Mouse (Mus musculus) thymus, adult 2 months (tissue): ENCODE measurements around the gene Ano4. TPM values are rescaled to one million over a fixed set of nuclear protein-coding genes. Genes with fewer than 3 reads are reported as not detected.

ENCODE experiments used
- DNase-seq: peaks from one replicate; pipeline ENCODE4 v3.0.0; 2021
- H3K27ac ChIP-seq: fragments of 200-500 bp; 2 replicates; pipeline ENCODE4 v1.5.1; 2012; ENCODE audit warnings: low read length, control low read depth; ENCODE audit not compliant: control insufficient read depth, insufficient read depth
- H3K27me3 ChIP-seq: fragments of 200-500 bp; 2 replicates; pipeline ENCODE4 v1.6.1; 2012; ENCODE audit warnings: mild to moderate bottlenecking, low read length, moderate library complexity, mixed read lengths; ENCODE audit not compliant: control insufficient read depth, insufficient read depth
- H3K36me3 ChIP-seq: fragments of 200-500 bp; 2 replicates; pipeline ENCODE4 v1.6.1; 2012; ENCODE audit warnings: mild to moderate bottlenecking, low read length, moderate library complexity; ENCODE audit not compliant: control insufficient read depth, insufficient read depth
- H3K4me1 ChIP-seq: fragments of 200-500 bp; replicated peaks from 2 replicates; pipeline ENCODE4 v1.6.1; 2012; ENCODE audit warnings: low read length; ENCODE audit not compliant: control insufficient read depth, insufficient read depth
- H3K4me3 ChIP-seq: fragments of 200-500 bp; 2 replicates; pipeline ENCODE4 v1.5.1; 2012; ENCODE audit warnings: mild to moderate bottlenecking, low read length, control low read depth, moderate library complexity; ENCODE audit not compliant: control insufficient read depth, insufficient read depth
- CTCF ChIP-seq: fragments of 200-500 bp; IDR thresholded peaks from 2 replicates; pipeline ENCODE4 v1.5.1; 2012; ENCODE audit warnings: mild to moderate bottlenecking, control low read depth, low read length, moderate library complexity, borderline replicate concordance; ENCODE audit not compliant: control insufficient read depth, poor library complexity, insufficient read depth; ENCODE audit errors: extremely low read depth
- POLR2A ChIP-seq: fragments of 200-500 bp; IDR thresholded peaks from 2 replicates; pipeline ENCODE4 v1.6.1; 2012; ENCODE audit warnings: mild to moderate bottlenecking, low read length, control low read depth, moderate library complexity; ENCODE audit not compliant: control insufficient read depth, poor library complexity, insufficient read depth; ENCODE audit errors: extremely low read depth
- WGBS: fragments of 180-500 bp; shearing (Covaris S2); methylation state at CpG from one replicate; pipeline ENCODE4 v1.1.7; 2018; 5-methylcytosine and 5-hydroxymethylcytosine counted together
- polyA plus RNA-seq: library from polyadenylated mRNA; depleted of rRNA; stranded (reverse); fragments of >200 nt; gene quantifications from 2 replicates; pipeline ENCODE4 v1.2.3, GENCODE M21; 2012

Gene Ano4
- polyA plus RNA-seq, 1 experiment = 0.35 TPM

GRCm38 (mm10) chr10:89114381-89114780, 230.2 kb downstream of the Ano4 start:
- Histone ChIP-seq H3K27ac (no peak overlapping the region), H3K4me3 (no peak overlapping the region), H3K4me1 (no peaks in the 10 kb centered on the region), H3K27me3 (no peaks in the 10 kb centered on the region), H3K36me3 (no peaks in the 10 kb centered on the region)
- DNase-seq = no peak
- 86% methylated on average over 6 of the region's 6 CpGs for WGBS
- no peak for TF ChIP-seq CTCF
- TF ChIP-seq POLR2A = no peak

GRCm38 (mm10) chr10:89111466-89111865, 233.1 kb downstream of the Ano4 start:
- H3K36me3 ChIP-seq = no peaks in the 10 kb centered on the region
- TF ChIP-seq POLR2A (no peak), CTCF (no peak)
- 91% methylated on average over 2 of the region's 2 CpGs for WGBS
- no peak overlapping the region for H3K27ac ChIP-seq
- DNase-seq = no peak
- no peaks in the 10 kb centered on the region for H3K4me1 ChIP-seq
- no peak overlapping the region for H3K4me3 ChIP-seq
- H3K27me3 ChIP-seq = no peaks in the 10 kb centered on the region

GRCm38 (mm10) chr10:89110917-89111316, 233.6 kb downstream of the Ano4 start:
- Histone ChIP-seq H3K4me3 (no peak overlapping the region), H3K27me3 (no peaks in the 10 kb centered on the region), H3K36me3 (no peaks in the 10 kb centered on the region), H3K4me1 (no peaks in the 10 kb centered on the region), H3K27ac (no peak overlapping the region)
- TF ChIP-seq CTCF = no peak
- TF ChIP-seq POLR2A = no peak
- no peak for DNase-seq
- WGBS = 95% methylated on average over 1 of the region's 1 CpGs

GRCm38 (mm10) chr10:89103594-89103993, 241.0 kb downstream of the Ano4 start:
- TF ChIP-seq CTCF = no peak
- no peak for TF ChIP-seq POLR2A
- H3K4me1 ChIP-seq = no peaks in the 10 kb centered on the region
- H3K27me3 ChIP-seq = no peaks in the 10 kb centered on the region
- no peak overlapping the region for H3K27ac ChIP-seq
- no peak overlapping the region for H3K4me3 ChIP-seq
- DNase-seq = no peak
- 76% methylated on average over 2 of the region's 2 CpGs for WGBS
- H3K36me3 ChIP-seq = no peaks in the 10 kb centered on the region

- Histone ChIP-seq H3K4me1 (no peaks in the 10 kb centered on the region), H3K27me3 (no peaks in the 10 kb centered on the region), H3K36me3 (no peaks in the 10 kb centered on the region), H3K4me3 (no peak overlapping the region), H3K27ac (no peak overlapping the region)
- DNase-seq = no peak
- TF ChIP-seq CTCF (no peak), POLR2A (no peak)
- 16% methylated on average over 7 of the region's 7 CpGs for WGBS
Measured at GRCm38 (mm10) chr10:89102025-89102424, 242.5 kb downstream of the Ano4 start.

GRCm38 (mm10) chr10:89098183-89098582, 246.4 kb downstream of the Ano4 start:
- Histone ChIP-seq H3K27ac (no peak overlapping the region), H3K4me3 (no peak overlapping the region), H3K4me1 (no peaks in the 10 kb centered on the region), H3K36me3 (no peaks in the 10 kb centered on the region), H3K27me3 (no peaks in the 10 kb centered on the region)
- DNase-seq = no peak
- WGBS = 72% methylated on average over 4 of the region's 4 CpGs
- TF ChIP-seq CTCF = no peak
- TF ChIP-seq POLR2A = no peak
